Mouse (Mus musculus) kidney, postnatal 14 days (tissue): ENCODE results near the gene Fbln2.

Experiments used
- DNase-seq: peaks from one replicate; pipeline ENCODE4 v3.0.0; 2022; ENCODE audit warnings: mixed read lengths

Fbln2 gene

GRCm38 (mm10) chr6:91231523-91231922 lies 19.3 kb downstream of the Fbln2 start:
- DNase-seq: no peak

GRCm38 (mm10) chr6:91233011-91233410 lies 20.8 kb downstream of the Fbln2 start:
- no peak for DNase-seq

GRCm38 (mm10) chr6:91233424-91234015 lies 21.3 kb downstream of the Fbln2 start:
- no peak for DNase-seq

- DNase-seq: no peak
Measured at GRCm38 (mm10) chr6:91236006-91236405, 23.8 kb downstream of the Fbln2 start.

GRCm38 (mm10) chr6:91236429-91236828 lies 24.2 kb downstream of the Fbln2 start:
- DNase-seq: no peak

GRCm38 (mm10) chr6:91237273-91237672 lies 25.0 kb downstream of the Fbln2 start:
- DNase-seq: no peak

GRCm38 (mm10) chr6:91240537-91240936 lies 28.3 kb downstream of the Fbln2 start:
- DNase-seq: no peak

GRCm38 (mm10) chr6:91240964-91241363 lies 28.7 kb downstream of the Fbln2 start:
- no peak for DNase-seq

GRCm38 (mm10) chr6:91243395-91243794 lies 31.1 kb downstream of the Fbln2 start:
- DNase-seq: no peak

GRCm38 (mm10) chr6:91244331-91244730 lies 32.1 kb downstream of the Fbln2 start:
- no peak for DNase-seq

GRCm38 (mm10) chr6:91245331-91245730 lies 33.1 kb downstream of the Fbln2 start:
- DNase-seq: no peak

GRCm38 (mm10) chr6:91247343-91247742 lies 35.1 kb downstream of the Fbln2 start:
- DNase-seq: no peak

- DNase-seq: peak; percentile 14
Measured at GRCm38 (mm10) chr6:91248627-91249026, 36.4 kb downstream of the Fbln2 start.

- no peak for DNase-seq
Measured at GRCm38 (mm10) chr6:91249797-91250196, 37.5 kb downstream of the Fbln2 start.

- DNase-seq: no peak
Measured at GRCm38 (mm10) chr6:91259440-91260120, 47.3 kb downstream of the Fbln2 start.

- no peak for DNase-seq
Measured at GRCm38 (mm10) chr6:91260347-91260986, 48.2 kb downstream of the Fbln2 start.

GRCm38 (mm10) chr6:91260987-91261367 lies 48.7 kb downstream of the Fbln2 start:
- no peak for DNase-seq

- DNase-seq: no peak
Measured at GRCm38 (mm10) chr6:91265616-91266015, 53.4 kb downstream of the Fbln2 start.

GRCm38 (mm10) chr6:91266647-91267046 lies 54.4 kb downstream of the Fbln2 start:
- no peak for DNase-seq

- no peak for DNase-seq
Measured at GRCm38 (mm10) chr6:91268318-91268717, 56.1 kb downstream of the Fbln2 start.

- DNase-seq: peak; percentile 58
Measured at GRCm38 (mm10) chr6:91277549-91277948, 65.3 kb downstream of the Fbln2 start.

GRCm38 (mm10) chr6:91278302-91278701 lies 66.0 kb downstream of the Fbln2 start:
- DNase-seq: no peak

- DNase-seq: no peak
Measured at GRCm38 (mm10) chr6:91279477-91279876, 67.2 kb downstream of the Fbln2 start.

- peak; percentile 86 for DNase-seq
Measured at GRCm38 (mm10) chr6:91281206-91281605, 69.0 kb downstream of the Fbln2 start.
